Mouse (Mus musculus) lung, adult 2 months (tissue): ENCODE data around the gene Fbxo4.

ENCODE experiments used
- CTCF ChIP-seq: fragments of 200-500 bp; IDR thresholded peaks from 2 replicates; pipeline ENCODE4 v1.5.1; 2011; ENCODE audit warnings: mild to moderate bottlenecking, low read length, control low read depth; ENCODE audit not compliant: insufficient read depth
- POLR2A ChIP-seq: fragments of 200-500 bp; IDR thresholded peaks from 2 replicates; pipeline ENCODE4 v1.6.1; 2011; ENCODE audit warnings: low read depth, mild to moderate bottlenecking, control low read depth, low read length, borderline replicate concordance; ENCODE audit errors: extremely low read depth

DNA sequence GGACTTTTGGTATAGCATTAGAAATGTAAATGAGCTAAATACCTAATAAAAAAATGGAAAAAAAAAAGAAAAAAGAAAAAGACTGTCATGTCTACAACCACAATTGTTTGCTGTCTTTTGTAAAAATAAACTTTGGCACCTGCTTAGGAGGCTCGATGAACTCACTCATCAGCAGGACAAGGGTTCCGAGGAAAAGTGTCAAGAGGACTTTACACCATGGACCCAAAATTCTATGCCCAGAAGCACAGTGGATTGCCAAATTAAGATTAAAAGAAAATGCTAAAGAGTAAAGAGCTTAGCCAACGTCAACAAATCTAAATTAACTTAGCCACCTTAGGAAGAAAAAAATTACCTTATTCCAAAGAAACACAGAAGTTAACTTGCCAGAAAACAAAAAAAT is 43.3 kb downstream of the Fbxo4 start:
- TF ChIP-seq POLR2A (no peak), CTCF (no peak)
